Mouse (Mus musculus) thymus, adult 2 months (tissue): ENCODE results near the gene Nup133. TPM values are rescaled to one million over a fixed set of nuclear protein-coding genes. Genes with fewer than 3 reads are reported as not detected.

Source experiments
- DNase-seq: peaks from one replicate; pipeline ENCODE4 v3.0.0; 2021
- H3K27ac ChIP-seq: fragments of 200-500 bp; 2 replicates; pipeline ENCODE4 v1.5.1; 2012; ENCODE audit warnings: low read length, control low read depth; ENCODE audit not compliant: control insufficient read depth, insufficient read depth
- H3K27me3 ChIP-seq: fragments of 200-500 bp; 2 replicates; pipeline ENCODE4 v1.6.1; 2012; ENCODE audit warnings: mild to moderate bottlenecking, low read length, moderate library complexity, mixed read lengths; ENCODE audit not compliant: control insufficient read depth, insufficient read depth
- H3K36me3 ChIP-seq: fragments of 200-500 bp; 2 replicates; pipeline ENCODE4 v1.6.1; 2012; ENCODE audit warnings: mild to moderate bottlenecking, low read length, moderate library complexity; ENCODE audit not compliant: control insufficient read depth, insufficient read depth
- H3K4me1 ChIP-seq: fragments of 200-500 bp; replicated peaks from 2 replicates; pipeline ENCODE4 v1.6.1; 2012; ENCODE audit warnings: low read length; ENCODE audit not compliant: control insufficient read depth, insufficient read depth
- H3K4me3 ChIP-seq: fragments of 200-500 bp; 2 replicates; pipeline ENCODE4 v1.5.1; 2012; ENCODE audit warnings: mild to moderate bottlenecking, low read length, control low read depth, moderate library complexity; ENCODE audit not compliant: control insufficient read depth, insufficient read depth
- CTCF ChIP-seq: fragments of 200-500 bp; IDR thresholded peaks from 2 replicates; pipeline ENCODE4 v1.5.1; 2012; ENCODE audit warnings: mild to moderate bottlenecking, control low read depth, low read length, moderate library complexity, borderline replicate concordance; ENCODE audit not compliant: control insufficient read depth, poor library complexity, insufficient read depth; ENCODE audit errors: extremely low read depth
- POLR2A ChIP-seq: fragments of 200-500 bp; IDR thresholded peaks from 2 replicates; pipeline ENCODE4 v1.6.1; 2012; ENCODE audit warnings: mild to moderate bottlenecking, low read length, control low read depth, moderate library complexity; ENCODE audit not compliant: control insufficient read depth, poor library complexity, insufficient read depth; ENCODE audit errors: extremely low read depth
- WGBS: fragments of 180-500 bp; shearing (Covaris S2); methylation state at CpG from one replicate; pipeline ENCODE4 v1.1.7; 2018; 5-methylcytosine and 5-hydroxymethylcytosine counted together
- polyA plus RNA-seq: library from polyadenylated mRNA; depleted of rRNA; stranded (reverse); fragments of >200 nt; gene quantifications from 2 replicates; pipeline ENCODE4 v1.2.3, GENCODE M21; 2012

Gene Nup133
- polyA plus RNA-seq, 1 experiment = 15.9 TPM

GRCm38 (mm10) chr8:123858941-123859647 lies 90.0 kb downstream of the Nup133 start:
- TF ChIP-seq CTCF (peak; percentile 65; the same call in 1 of the 2 replicates), POLR2A (0 out of 2 replicates have a peak, but pooled peaks have one; percentile 52)
- Histone ChIP-seq H3K27me3 (no peaks in the 10 kb centered on the region), H3K27ac (no peak overlapping the region), H3K4me1 (peaks cover 8% of the 10 kb centered on the region), H3K36me3 (no peaks in the 10 kb centered on the region), H3K4me3 (peak overlapping the region; percentile 86)
- under 1% methylated on average over 79 of the region's 79 CpGs for WGBS
- DNase-seq = peak; percentile 93

DNA sequence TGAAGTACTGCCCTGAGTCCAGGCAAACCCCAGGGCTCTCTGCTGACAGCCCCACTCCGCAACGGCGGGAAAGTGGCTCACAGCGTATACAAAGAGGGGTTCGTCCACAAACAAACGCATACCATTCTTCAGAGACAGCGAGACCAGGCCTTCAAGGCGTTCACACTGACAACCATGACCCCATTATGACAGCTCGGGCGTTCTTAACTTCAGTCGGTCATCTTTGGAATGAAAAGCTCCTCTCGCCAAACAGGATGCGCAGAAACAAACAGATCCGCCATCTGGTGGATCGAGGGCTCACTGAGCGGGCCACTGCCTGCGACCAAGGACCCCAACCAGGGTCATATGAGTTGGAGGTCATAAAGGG lies 90.5 kb downstream of the Nup133 start:
- Histone ChIP-seq H3K4me3 (peak overlapping the region; percentile 86), H3K27me3 (no peaks in the 10 kb centered on the region), H3K27ac (no peak overlapping the region), H3K36me3 (no peaks in the 10 kb centered on the region), H3K4me1 (peaks cover 8% of the 10 kb centered on the region)
- TF ChIP-seq CTCF = no peak
- no peak for TF ChIP-seq POLR2A
- DNase-seq = no peak
- 2% methylated on average over 17 of the region's 17 CpGs for WGBS

DNA sequence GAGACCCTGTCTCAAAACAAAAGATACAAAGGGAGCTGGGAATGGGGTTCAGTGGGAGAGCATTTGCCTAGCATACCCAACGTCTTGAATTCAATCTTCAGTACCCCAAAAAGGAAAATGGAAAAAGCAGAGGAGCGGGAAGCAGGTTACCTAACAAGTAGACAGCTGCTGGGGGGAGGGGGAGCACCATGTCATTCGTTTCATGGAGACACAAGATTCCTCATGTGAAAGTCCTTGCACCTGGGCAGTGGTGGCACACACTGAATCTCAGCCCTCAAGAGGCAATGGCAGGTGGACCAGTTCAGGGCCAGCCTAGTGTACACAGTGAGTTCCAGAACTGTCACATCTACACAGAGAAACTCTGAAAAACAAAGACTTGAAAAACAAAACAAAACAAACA lies 91.7 kb downstream of the Nup133 start:
- H3K27ac ChIP-seq = no peak overlapping the region
- DNase-seq = no peak
- no peak for TF ChIP-seq CTCF
- TF ChIP-seq POLR2A = no peak
- no peaks in the 10 kb centered on the region for H3K27me3 ChIP-seq
- no peak overlapping the region for H3K4me3 ChIP-seq
- H3K36me3 ChIP-seq = no peaks in the 10 kb centered on the region
- WGBS = 87% methylated on average over 3 of the region's 3 CpGs
- peaks cover 8% of the 10 kb centered on the region for H3K4me1 ChIP-seq

DNA sequence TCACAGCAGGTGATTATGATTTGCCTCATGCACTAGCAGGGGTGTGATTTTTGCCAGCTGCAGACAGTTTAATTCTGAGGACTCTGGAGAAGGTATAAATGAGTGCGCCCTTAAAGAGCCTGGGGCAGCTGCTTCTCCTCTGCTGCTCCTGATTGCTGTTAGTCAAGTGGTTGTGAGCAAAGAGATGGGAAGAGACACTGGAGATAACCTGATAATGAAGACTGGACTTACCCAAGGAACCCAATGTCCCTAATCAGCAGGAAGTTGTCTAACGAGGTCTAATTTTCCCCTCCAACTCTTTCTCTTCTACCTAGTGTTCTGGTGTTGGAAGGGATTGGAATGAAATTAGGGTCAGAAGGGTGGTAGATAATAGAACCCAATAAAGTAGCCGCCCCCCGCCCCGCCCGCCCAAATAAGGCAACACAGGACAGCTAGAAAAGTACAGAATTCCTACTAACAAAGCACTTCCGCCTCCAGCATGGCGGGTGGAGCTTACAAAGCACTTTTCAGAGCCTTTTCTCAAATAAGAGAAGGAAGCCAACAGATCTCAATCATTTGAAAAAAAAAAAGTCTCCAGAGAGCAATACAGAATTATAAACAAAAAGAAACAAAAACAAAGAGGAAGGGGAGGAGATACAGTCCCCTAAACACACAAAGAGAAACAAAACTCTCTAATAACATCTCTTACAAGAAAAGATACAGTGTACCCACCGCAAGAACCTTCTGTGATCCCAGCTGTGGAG lies 94.2 kb downstream of the Nup133 start:
- no peaks in the 10 kb centered on the region for H3K27me3 ChIP-seq
- H3K36me3 ChIP-seq = no peaks in the 10 kb centered on the region
- H3K27ac ChIP-seq = no peak overlapping the region
- over 99% methylated on average over 9 of the region's 9 CpGs for WGBS
- TF ChIP-seq CTCF (no peak), POLR2A (no peak)
- H3K4me3 ChIP-seq = no peak overlapping the region
- H3K4me1 ChIP-seq = peaks cover 7% of the 10 kb centered on the region
- no peak for DNase-seq

DNA sequence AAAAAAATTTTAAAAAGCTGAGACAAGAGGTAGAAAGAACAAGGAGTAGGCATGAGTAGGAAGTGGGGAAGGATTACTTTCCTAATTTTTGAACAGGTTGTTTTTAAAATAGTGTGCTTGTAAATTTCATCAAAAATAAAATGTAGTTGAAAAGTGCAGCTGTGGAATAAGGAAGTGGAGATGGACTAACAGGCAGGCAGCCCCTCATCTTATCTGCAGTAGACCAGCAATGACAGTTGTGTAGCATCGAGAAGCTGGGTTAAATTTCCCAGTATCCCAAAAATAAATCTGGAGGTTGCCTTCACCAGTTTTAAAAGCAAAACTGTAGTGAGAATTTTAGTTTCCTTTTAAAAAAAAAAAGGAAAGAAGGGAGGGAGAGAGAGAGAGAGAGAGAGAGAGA lies 94.8 kb downstream of the Nup133 start:
- Histone ChIP-seq H3K27ac (no peak overlapping the region), H3K4me3 (no peak overlapping the region), H3K4me1 (peaks cover 6% of the 10 kb centered on the region), H3K36me3 (no peaks in the 10 kb centered on the region), H3K27me3 (no peaks in the 10 kb centered on the region)
- DNase-seq = no peak
- TF ChIP-seq POLR2A (no peak), CTCF (no peak)
- WGBS = 77% methylated on average over 1 of the region's 1 CpGs

DNA sequence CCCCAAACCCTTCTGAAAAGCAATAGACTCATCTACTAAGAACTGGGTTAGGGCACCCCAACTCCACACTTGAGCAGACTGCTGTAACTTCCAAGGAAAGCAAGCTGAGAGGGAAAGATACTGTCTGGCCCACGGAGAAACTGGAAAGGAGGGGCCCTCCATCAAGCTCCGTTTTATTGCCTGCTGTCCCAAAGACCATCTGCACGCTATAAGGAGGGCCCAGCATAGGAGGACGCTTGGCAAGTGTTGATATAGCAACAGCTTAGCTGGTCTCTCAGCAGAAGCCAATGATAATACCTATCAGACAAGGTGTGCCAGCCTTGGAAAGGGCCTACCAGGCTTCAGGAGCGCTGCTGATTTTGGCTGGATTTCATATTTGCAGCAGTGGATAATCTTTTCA lies 97.5 kb downstream of the Nup133 start:
- Histone ChIP-seq H3K27ac (no peak overlapping the region), H3K4me1 (no peaks in the 10 kb centered on the region), H3K27me3 (no peaks in the 10 kb centered on the region), H3K36me3 (no peaks in the 10 kb centered on the region), H3K4me3 (no peak overlapping the region)
- TF ChIP-seq CTCF = no peak
- no peak for TF ChIP-seq POLR2A
- DNase-seq = no peak
- WGBS = 94% methylated on average over 5 of the region's 5 CpGs
